Mouse (Mus musculus) myocyte (in vitro differentiated cells): ENCODE results near the gene Umod. TPM values are rescaled to one million over a fixed set of nuclear protein-coding genes. Genes with fewer than 3 reads are reported as not detected.

ENCODE experiments used
- H3K27me3 ChIP-seq: one replicate; pipeline ENCODE4 v1.6.1; 2011; ENCODE audit not compliant: control insufficient read depth, insufficient read depth, insufficient read length
- H3K36me3 ChIP-seq: one replicate; pipeline ENCODE4 v1.6.1; 2011; ENCODE audit not compliant: control insufficient read depth, insufficient read depth
- H3K4me2 ChIP-seq: one replicate; pipeline ENCODE4 v1.6.1; 2011; ENCODE audit warnings: low read depth, control low read depth
- H3K4me3 ChIP-seq: one replicate; pipeline ENCODE4 v1.5.1; 2011; ENCODE audit warnings: mild to moderate bottlenecking, control low read depth, moderate library complexity
- H3K79me2 ChIP-seq: one replicate; pipeline ENCODE4 v1.6.1; 2011; ENCODE audit not compliant: control insufficient read depth, insufficient read depth
- H3ac ChIP-seq: one replicate; pipeline ENCODE4 v1.6.1; 2011; ENCODE audit not compliant: control insufficient read depth, insufficient read length
- CEBPB ChIP-seq: IDR thresholded peaks from 2 replicates; pipeline ENCODE4 v1.6.1; 2011; ENCODE audit warnings: mild to moderate bottlenecking, moderate library complexity; ENCODE audit not compliant: poor library complexity, insufficient read depth, severe bottlenecking
- E2F4 ChIP-seq: IDR thresholded peaks from one replicate; pipeline ENCODE4 v1.6.1; 2011; ENCODE audit warnings: mild to moderate bottlenecking, control low read depth, moderate library complexity; ENCODE audit not compliant: insufficient read depth
- MAX ChIP-seq: IDR thresholded peaks from one replicate; pipeline ENCODE4 v1.6.1; 2011; ENCODE audit warnings: low read depth, mild to moderate bottlenecking, control low read depth
- MYOD1 ChIP-seq, 3 experiments: IDR thresholded peaks; one replicate each; pipeline ENCODE4 v1.6.1; 2011; ENCODE audit warnings: control low read depth in 2 of 3, low read depth in 2 of 3, mild to moderate bottlenecking in 2 of 3, moderate library complexity in 1 of 3; ENCODE audit not compliant: insufficient read length in 2 of 3, control insufficient read depth in 1 of 3
- MYOG ChIP-seq, 3 experiments: IDR thresholded peaks; one replicate each; pipeline ENCODE4 v1.6.1; 2011; ENCODE audit warnings: control low read depth in 2 of 3, low read depth in 2 of 3, mild to moderate bottlenecking in 2 of 3; ENCODE audit not compliant: insufficient read length in 2 of 3, control insufficient read depth in 1 of 3, insufficient read depth in 1 of 3
- POLR2A ChIP-seq: IDR thresholded peaks from one replicate; pipeline ENCODE4 v1.6.1; 2011; ENCODE audit warnings: low read depth, mild to moderate bottlenecking, control low read depth, moderate library complexity; ENCODE audit not compliant: insufficient read length
- POLR2AphosphoS2 ChIP-seq: IDR thresholded peaks from one replicate; pipeline ENCODE4 v1.6.1; 2011; ENCODE audit warnings: low read depth, control low read depth; ENCODE audit not compliant: insufficient read length
- REST ChIP-seq: IDR thresholded peaks from one replicate; pipeline ENCODE4 v1.6.1; 2011; ENCODE audit warnings: mild to moderate bottlenecking, control low read depth, moderate library complexity; ENCODE audit not compliant: insufficient read depth, insufficient read length
- SRF ChIP-seq: IDR thresholded peaks from one replicate; pipeline ENCODE4 v1.6.1; 2011; ENCODE audit warnings: low read depth; ENCODE audit not compliant: control insufficient read depth, insufficient read length
- TCF12 ChIP-seq: IDR thresholded peaks from one replicate; pipeline ENCODE4 v1.6.1; 2011; ENCODE audit warnings: mild to moderate bottlenecking, control low read depth; ENCODE audit not compliant: poor library complexity, insufficient read depth, severe bottlenecking
- TCF3 ChIP-seq: IDR thresholded peaks from one replicate; pipeline ENCODE4 v1.6.1; 2011; ENCODE audit warnings: low read depth, control low read depth; ENCODE audit not compliant: insufficient read length
- USF1 ChIP-seq: IDR thresholded peaks from one replicate; pipeline ENCODE4 v1.6.1; 2011; ENCODE audit warnings: low read depth, mild to moderate bottlenecking, control low read depth, moderate library complexity
- polyA plus RNA-seq: library from polyadenylated mRNA; unstranded; fragments of >200 nt; fragmentation: generic; extraction: Trizol; gene quantifications from one replicate; pipeline ENCODE4 v1.2.1, GENCODE M21; 2012; ENCODE audit warnings: missing spikeins

Umod gene
- polyA plus RNA-seq, 1 experiment, result not detected

- H3K4me2 ChIP-seq, result no peak overlapping the region
- H3K4me3 ChIP-seq, result no peak overlapping the region
- no peaks in the 10 kb centered on the region for H3K36me3 ChIP-seq
- TF ChIP-seq POLR2AphosphoS2 (no peak), USF1 (no peak), MYOG (IDR thresholded peaks at IDR 0.05; ENCODE audit: control insufficient read depth in 1 of 3, insufficient read depth in 1 of 3, insufficient read length in 2 of 3, low read depth in 2 of 3) (no peak), TCF12 (no peak), MYOD1 (IDR thresholded peaks at IDR 0.05; ENCODE audit: control insufficient read depth in 1 of 3, insufficient read length in 2 of 3, low read depth in 2 of 3) (no peak), REST (no peak), CEBPB (no peak), MAX (no peak), TCF3 (no peak), E2F4 (no peak), POLR2A (no peak), SRF (no peak)
- H3ac ChIP-seq, result no peak overlapping the region
- no peaks in the 10 kb centered on the region for H3K79me2 ChIP-seq
- H3K27me3 ChIP-seq, result no peaks in the 10 kb centered on the region
These were observed 51.9 kb downstream of the Umod start for GRCm38 (mm10) chr7:119427180-119427616.

GRCm38 (mm10) chr7:119420730-119421129 is 58.4 kb downstream of the Umod start:
- Histone ChIP-seq H3K27me3 (no peaks in the 10 kb centered on the region), H3K79me2 (no peaks in the 10 kb centered on the region), H3K4me2 (no peak overlapping the region), H3K4me3 (no peak overlapping the region), H3K36me3 (no peaks in the 10 kb centered on the region), H3ac (no peak overlapping the region)
- no peak for TF ChIP-seq USF1
- no peak for TF ChIP-seq POLR2AphosphoS2
- TF ChIP-seq CEBPB, result no peak
- TF ChIP-seq POLR2A, result no peak
- TF ChIP-seq E2F4, result no peak
- no peak for TF ChIP-seq MYOD1 (IDR thresholded peaks at IDR 0.05; ENCODE audit: control insufficient read depth in 1 of 3, insufficient read length in 2 of 3, low read depth in 2 of 3)
- no peak for TF ChIP-seq TCF12
- no peak for TF ChIP-seq TCF3
- TF ChIP-seq MAX, result no peak
- TF ChIP-seq REST, result no peak
- TF ChIP-seq MYOG (IDR thresholded peaks at IDR 0.05; ENCODE audit: control insufficient read depth in 1 of 3, insufficient read depth in 1 of 3, insufficient read length in 2 of 3, low read depth in 2 of 3), result no peak
- no peak for TF ChIP-seq SRF

GRCm38 (mm10) chr7:119418523-119418922 is 60.6 kb downstream of the Umod start:
- no peaks in the 10 kb centered on the region for H3K36me3 ChIP-seq
- no peaks in the 10 kb centered on the region for H3K27me3 ChIP-seq
- no peak overlapping the region for H3K4me3 ChIP-seq
- no peak overlapping the region for H3ac ChIP-seq
- H3K4me2 ChIP-seq, result no peak overlapping the region
- H3K79me2 ChIP-seq, result no peaks in the 10 kb centered on the region
- no peak for TF ChIP-seq POLR2AphosphoS2
- no peak for TF ChIP-seq POLR2A
- no peak for TF ChIP-seq SRF
- TF ChIP-seq CEBPB, result no peak
- TF ChIP-seq MYOD1 (IDR thresholded peaks at IDR 0.05; ENCODE audit: control insufficient read depth in 1 of 3, insufficient read length in 2 of 3, low read depth in 2 of 3), result no peak
- no peak for TF ChIP-seq MYOG (IDR thresholded peaks at IDR 0.05; ENCODE audit: control insufficient read depth in 1 of 3, insufficient read depth in 1 of 3, insufficient read length in 2 of 3, low read depth in 2 of 3)
- no peak for TF ChIP-seq USF1
- TF ChIP-seq REST, result no peak
- no peak for TF ChIP-seq TCF12
- TF ChIP-seq TCF3, result no peak
- TF ChIP-seq E2F4, result no peak
- no peak for TF ChIP-seq MAX

Other genes starting within 250 kb of the Umod start
- not detected for gene Gp2, start 20.0 kb downstream of the Umod start, polyA plus RNA-seq
- not detected for gene Acsm5, start 40.2 kb upstream of the Umod start, polyA plus RNA-seq
- gene Pdilt, start 44.2 kb upstream of the Umod start, polyA plus RNA-seq, result not detected
- gene Acsm2, start 75.1 kb upstream of the Umod start, polyA plus RNA-seq, result not detected
- not detected for gene Acsm1, start 127.7 kb upstream of the Umod start, polyA plus RNA-seq
- gene Acsm4, start 210.7 kb upstream of the Umod start, polyA plus RNA-seq, result not detected
- 14.2 TPM for gene Thumpd1, start 241.5 kb upstream of the Umod start, polyA plus RNA-seq